Mouse (Mus musculus) bone marrow, adult 2 months (tissue): ENCODE data around the gene Kctd19. TPM values are rescaled to one million over a fixed set of nuclear protein-coding genes. Genes with fewer than 3 reads are reported as not detected.

Experiments
- H3K27ac ChIP-seq: fragments of 200-500 bp; 2 replicates; pipeline ENCODE4 v1.5.1; 2012; ENCODE audit warnings: low read depth, mild to moderate bottlenecking, control low read depth, inconsistent platforms, low read length; ENCODE audit not compliant: control insufficient read depth, poor library complexity, insufficient read depth
- H3K4me1 ChIP-seq: fragments of 200-500 bp; 2 replicates; pipeline ENCODE4 v1.6.1; 2011; ENCODE audit warnings: low read length; ENCODE audit not compliant: control insufficient read depth, insufficient read depth
- H3K4me3 ChIP-seq: fragments of 200-500 bp; replicated peaks from 2 replicates; pipeline ENCODE3; 2011; ENCODE audit warnings: mild to moderate bottlenecking, low read depth, low read length, control low read depth; ENCODE audit not compliant: control insufficient read depth
- CTCF ChIP-seq: fragments of 200-500 bp; IDR thresholded peaks from 2 replicates; pipeline ENCODE4 v1.5.1; 2011; ENCODE audit warnings: low read length, control low read depth; ENCODE audit not compliant: control insufficient read depth, insufficient read depth
- POLR2A ChIP-seq: fragments of 200-500 bp; IDR thresholded peaks from 2 replicates; pipeline ENCODE4 v1.6.1; 2011; ENCODE audit warnings: low read depth, mild to moderate bottlenecking, control low read depth, low read length, borderline replicate concordance; ENCODE audit not compliant: control insufficient read depth
- WGBS: fragments of 180-500 bp; shearing (Covaris S2); methylation state at CpG from one replicate; pipeline ENCODE4 v1.1.7; 2018; 5-methylcytosine and 5-hydroxymethylcytosine counted together
- polyA plus RNA-seq: library from polyadenylated mRNA; stranded (reverse); fragments of >200 nt; gene quantifications from 2 replicates; pipeline ENCODE4 v1.2.4, GENCODE M21; 2011; ENCODE audit warnings: low replicate concordance; ENCODE audit not compliant: missing spikeins, insufficient read depth, insufficient read length

Gene Kctd19
- polyA plus RNA-seq, 1 experiment, result not detected

- no peaks in the 10 kb centered on the region for H3K4me1 ChIP-seq
- no peak overlapping the region for H3K4me3 ChIP-seq
- no peak for TF ChIP-seq POLR2A
- no peak for TF ChIP-seq CTCF
- H3K27ac ChIP-seq, result no peak overlapping the region
- 78% methylated on average over 5 of the region's 5 CpGs for WGBS
Measured at GRCm38 (mm10) chr8:105434136-105434535, 20.8 kb upstream of the Kctd19 start.

DNA sequence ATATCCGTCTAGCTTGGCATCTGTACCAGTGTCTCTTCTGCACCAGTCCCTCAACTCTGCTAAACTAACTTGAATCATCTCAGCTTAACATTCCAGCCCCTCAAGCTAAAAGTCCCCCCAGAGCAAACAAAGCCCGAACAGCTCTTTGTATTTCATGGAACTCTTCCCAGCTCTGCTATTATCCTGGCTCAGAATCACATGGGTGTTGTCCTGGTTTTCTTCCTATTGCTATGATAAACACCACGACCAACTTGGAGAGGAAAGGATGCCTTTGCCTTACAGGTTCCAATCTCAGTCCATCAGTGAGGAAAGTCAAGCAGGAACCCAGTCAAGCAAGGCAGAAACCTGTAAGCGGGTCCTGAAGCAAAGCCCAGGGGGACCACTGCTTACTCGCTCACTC, 20.2 kb upstream of the Kctd19 start:
- no peak overlapping the region for H3K27ac ChIP-seq
- no peak for TF ChIP-seq POLR2A
- TF ChIP-seq CTCF, result no peak
- H3K4me3 ChIP-seq, result no peak overlapping the region
- WGBS, result 70% methylated on average over 5 of the region's 5 CpGs
- no peaks in the 10 kb centered on the region for H3K4me1 ChIP-seq

- H3K27ac ChIP-seq, result no peak overlapping the region
- no peak overlapping the region for H3K4me3 ChIP-seq
- H3K4me1 ChIP-seq, result no peaks in the 10 kb centered on the region
- WGBS, result 75% methylated on average over 6 of the region's 6 CpGs
- TF ChIP-seq CTCF, result no peak
Measured at GRCm38 (mm10) chr8:105433021-105433420, 19.7 kb upstream of the Kctd19 start.

DNA sequence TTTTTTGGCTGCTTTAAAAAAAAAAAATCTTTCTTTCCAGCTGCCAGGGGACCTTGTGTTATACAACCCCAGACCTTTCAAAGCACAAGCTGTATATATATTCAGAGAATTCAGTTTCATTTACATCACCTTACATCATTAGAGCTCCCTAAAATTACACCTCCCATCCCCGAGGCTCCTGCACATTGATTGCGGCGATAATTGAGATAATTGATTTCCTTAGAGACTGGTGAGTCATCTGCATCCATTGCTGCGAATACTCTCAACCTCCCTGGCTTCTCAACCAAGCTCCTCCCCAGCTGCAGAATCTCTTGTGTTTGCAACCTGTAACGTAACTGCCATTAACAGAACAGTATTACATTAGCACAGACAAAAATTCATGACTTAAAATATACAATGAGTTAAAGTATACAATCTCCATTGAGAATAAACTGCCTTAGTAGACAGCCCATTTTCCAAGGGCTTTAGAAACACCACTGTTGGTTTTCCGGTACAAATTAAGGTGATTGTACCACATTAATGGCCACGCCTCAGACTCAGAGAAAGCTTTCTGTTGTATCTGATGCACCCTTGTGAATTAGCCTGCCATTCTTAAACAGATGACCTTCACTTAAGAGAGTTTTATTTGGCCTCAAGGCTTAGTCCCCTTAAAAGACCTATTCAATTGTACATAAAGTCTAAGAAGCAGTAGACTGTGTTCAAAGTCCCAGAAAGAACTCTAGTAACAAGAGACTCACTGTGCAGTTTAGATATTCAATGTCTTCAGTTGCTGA, 18.6 kb upstream of the Kctd19 start:
- Histone ChIP-seq H3K4me1 (no peaks in the 10 kb centered on the region), H3K4me3 (no peak overlapping the region), H3K27ac (no peak overlapping the region)
- TF ChIP-seq POLR2A (no peak), CTCF (no peak)
- WGBS, result 72% methylated on average over 7 of the region's 7 CpGs

- no peaks in the 10 kb centered on the region for H3K4me1 ChIP-seq
- H3K27ac ChIP-seq, result no peak overlapping the region
- 65% methylated on average over 6 of the region's 6 CpGs for WGBS
- no peak overlapping the region for H3K4me3 ChIP-seq
- TF ChIP-seq CTCF (no peak), POLR2A (no peak)
Measured at GRCm38 (mm10) chr8:105426878-105427277, 13.6 kb upstream of the Kctd19 start.

GRCm38 (mm10) chr8:105422006-105422405, 8.7 kb upstream of the Kctd19 start:
- TF ChIP-seq CTCF (no peak), POLR2A (no peak)
- no peak overlapping the region for H3K4me3 ChIP-seq
- H3K4me1 ChIP-seq, result no peaks in the 10 kb centered on the region
- 62% methylated on average over 1 of the region's 1 CpGs for WGBS
- H3K27ac ChIP-seq, result no peak overlapping the region

DNA sequence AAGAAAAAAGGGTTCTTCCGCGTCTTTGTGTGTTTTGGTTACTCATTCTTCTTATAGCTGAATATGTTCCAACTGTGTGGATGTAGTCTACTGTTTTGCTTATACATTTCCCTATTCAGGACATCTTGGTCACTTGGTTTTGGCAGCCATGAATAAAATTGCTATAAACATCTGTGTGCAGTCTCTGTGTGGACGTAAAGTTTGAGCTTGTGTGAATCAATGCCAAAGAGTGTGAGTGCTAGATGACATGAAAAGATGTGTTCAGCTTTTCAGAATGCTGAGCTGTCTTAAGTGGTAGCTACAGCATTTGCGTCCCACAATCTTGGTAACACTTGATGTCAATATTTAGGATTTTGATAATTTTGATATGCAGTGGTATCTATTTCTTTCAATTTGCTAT, 6.5 kb upstream of the Kctd19 start:
- no peak overlapping the region for H3K4me3 ChIP-seq
- WGBS, result 90% methylated on average over 4 of the region's 4 CpGs
- H3K27ac ChIP-seq, result no peak overlapping the region
- H3K4me1 ChIP-seq, result no peaks in the 10 kb centered on the region
- TF ChIP-seq POLR2A (no peak), CTCF (no peak)

GRCm38 (mm10) chr8:105418992-105419391, 5.7 kb upstream of the Kctd19 start:
- no peak overlapping the region for H3K27ac ChIP-seq
- TF ChIP-seq POLR2A (no peak), CTCF (no peak)
- no peak overlapping the region for H3K4me3 ChIP-seq
- WGBS, result 81% methylated on average over 2 of the region's 2 CpGs
- no peaks in the 10 kb centered on the region for H3K4me1 ChIP-seq

- no peak for TF ChIP-seq POLR2A
- H3K4me1 ChIP-seq, result no peaks in the 10 kb centered on the region
- H3K27ac ChIP-seq, result no peak overlapping the region
- 94% methylated on average over 6 of the region's 6 CpGs for WGBS
- H3K4me3 ChIP-seq, result no peak overlapping the region
Measured at GRCm38 (mm10) chr8:105409947-105410346, 3.4 kb downstream of the Kctd19 start.
